ENCODE assay signal across 8 mouse cellular contexts in the genomic region with DNA sequence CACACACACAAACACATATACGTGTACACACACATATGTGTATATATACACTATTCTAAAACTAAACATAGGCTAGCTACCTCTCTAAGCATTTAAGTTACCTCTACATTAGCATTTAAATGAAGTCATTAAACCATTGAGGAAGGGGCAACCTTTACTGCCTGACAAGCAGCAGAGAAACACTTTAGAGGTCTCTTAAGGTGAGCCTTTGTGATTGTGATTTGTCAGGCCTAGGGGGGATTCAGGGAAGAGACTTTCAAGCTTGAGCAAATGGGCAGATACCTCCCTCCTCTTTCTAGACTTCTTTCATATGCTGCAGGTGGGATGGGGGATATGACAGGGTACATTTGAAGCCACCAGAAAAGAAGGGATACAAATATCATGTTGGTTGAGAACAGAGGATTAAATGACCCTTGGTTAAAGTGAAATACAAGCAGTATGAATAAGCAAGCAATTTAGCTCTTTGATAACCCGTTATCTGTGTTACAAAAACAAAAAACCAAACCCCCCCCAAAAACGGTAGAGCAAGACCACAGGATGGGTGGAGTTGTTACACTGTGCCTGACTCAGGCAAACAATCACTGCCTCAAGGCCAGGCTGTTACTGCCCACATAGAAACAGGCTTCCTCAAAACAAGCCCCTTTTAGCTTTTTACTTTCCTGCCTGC. TPM values are rescaled to one million over a fixed set of nuclear protein-coding genes. Genes with fewer than 3 reads are reported as not detected.
DNase-seq lines count a peak whose midpoint lies in the region; ATAC-seq and TF ChIP-seq lines count a peak whose summit lies in the region.

No protein-coding gene starts in this region.

- peak; percentile 24; the same call in 1 of the 2 replicates for ATAC-seq in common myeloid progenitor, adult 5-6 weeks (replicated peaks; ENCODE audit: low read depth, poor library complexity, severe bottlenecking)
- no peak for ATAC-seq in hindbrain, postnatal 0 days
- ATAC-seq in megakaryocyte progenitor cell, adult 5-6 weeks (replicated peaks; ENCODE audit: poor library complexity), result peak; percentile 19

- peak; percentile 6 to 16 for DNase-seq in spleen, adult 18-20 months
- DNase-seq in spleen, adult 12 weeks (ENCODE audit: low spot score), result no peak
- DNase-seq in hindbrain, postnatal 0 days (ENCODE audit: low spot score), result no peak
- no peak for DNase-seq in embryo, embryonic 11 days
- DNase-seq in left cerebral cortex, postnatal 36 days (ENCODE audit: low spot score in 2 of 2), result no peak
- no peak for DNase-seq in layer of hippocampus, adult 18-20 months (ENCODE audit: low spot score in 2 of 2)

- H3K36me3 ChIP-seq in hindbrain, postnatal 0 days (ENCODE audit: insufficient read depth, low read length), result no peaks in the 10 kb centered on the region

- intact Hi-C loops in left cerebral cortex, postnatal 36 days (cut with DNase I), result no loop called here

- no peak for TF ChIP-seq CTCF in hindbrain, postnatal 0 days (IDR thresholded peaks at IDR 0.05; ENCODE audit: low read depth)

- H3K4me3 ChIP-seq in hindbrain, postnatal 0 days (ENCODE audit: low read length), result peak overlapping the region; percentile 95

- WGBS in hindbrain, postnatal 0 days, result 79% methylated on average over 3 of the region's 3 CpGs

- H3K4me1 ChIP-seq in hindbrain, postnatal 0 days (ENCODE audit: insufficient read depth, low read length), result peaks cover 14% of the 10 kb centered on the region; the same call in 1 of the 2 replicates

- H3K4me2 ChIP-seq in hindbrain, postnatal 0 days (ENCODE audit: low read depth, low read length), result peak overlapping the region; percentile 79

- H3K9ac ChIP-seq in hindbrain, postnatal 0 days (replicated peaks; ENCODE audit: low read length), result peak overlapping the region; percentile 83

- H3K27me3 ChIP-seq in hindbrain, postnatal 0 days (ENCODE audit: insufficient read depth, low read length), result no peaks in the 10 kb centered on the region

- peak overlapping the region; percentile 98 for H3K27ac ChIP-seq in hindbrain, postnatal 0 days

- no peaks in the 10 kb centered on the region for H3K9me3 ChIP-seq in hindbrain, postnatal 0 days (ENCODE audit: low read length)

RNA-seq across cellular contexts. Expression of a gene that starts 1.2 kb away (rescaled TPM):
- total RNA-seq in common myeloid progenitor, adult 5-6 weeks (2017), result 202 and 227 TPM in 2 replicates
- 40.3 and 41.3 TPM in 2 replicates for total RNA-seq in hindbrain, postnatal 0 days (2014; rRNA removed)
- polyA plus RNA-seq in hindbrain, postnatal 0 days (2015; fragmentation: Nextera tagmentation; extraction: Ambion mirVana), result 57.9 and 60.8 TPM in 2 replicates
- 99.2 and 114 TPM in 2 replicates for total RNA-seq in megakaryocyte progenitor cell, adult 5-6 weeks (2015)
- 145 and 167 TPM in 2 replicates for total RNA-seq in megakaryocyte progenitor cell, adult 5-6 weeks (2017)
- 10 to 100 TPM; 38.3 to 41.7 TPM for total RNA-seq in left cerebral cortex, postnatal 36 days (2021)
- 10 to 100 TPM; 40.3 to 40.7 TPM for total RNA-seq in layer of hippocampus, adult 18-20 months (2021)

Comparison
In these comparisons a context has a peak if more than half of its experiments do, and no peak if none do; other contexts are left out.
1. DNase-seq: peak in spleen, adult 18-20 months (2 of 2); none in spleen, adult 12 weeks (single experiment), hindbrain, postnatal 0 days (single experiment), embryo, embryonic 11 days (single experiment), left cerebral cortex, postnatal 36 days (0 of 2) and layer of hippocampus, adult 18-20 months (0 of 2).